Mouse (Mus musculus): ENCODE measurements around the gene Auts2. TPM values are rescaled to one million over a fixed set of nuclear protein-coding genes. Genes with fewer than 3 reads are reported as not detected.
"Not testable (repeated sequence)": the region's sequence is repeated elsewhere in the genome, so short reads cannot be mapped to it uniquely, and the experiment has no call there.

The Auts2 gene
- 4.9 and 5.8 TPM in 2 replicates for polyA plus RNA-seq (2015; fragmentation: Nextera tagmentation; extraction: Ambion mirVana)

DNA sequence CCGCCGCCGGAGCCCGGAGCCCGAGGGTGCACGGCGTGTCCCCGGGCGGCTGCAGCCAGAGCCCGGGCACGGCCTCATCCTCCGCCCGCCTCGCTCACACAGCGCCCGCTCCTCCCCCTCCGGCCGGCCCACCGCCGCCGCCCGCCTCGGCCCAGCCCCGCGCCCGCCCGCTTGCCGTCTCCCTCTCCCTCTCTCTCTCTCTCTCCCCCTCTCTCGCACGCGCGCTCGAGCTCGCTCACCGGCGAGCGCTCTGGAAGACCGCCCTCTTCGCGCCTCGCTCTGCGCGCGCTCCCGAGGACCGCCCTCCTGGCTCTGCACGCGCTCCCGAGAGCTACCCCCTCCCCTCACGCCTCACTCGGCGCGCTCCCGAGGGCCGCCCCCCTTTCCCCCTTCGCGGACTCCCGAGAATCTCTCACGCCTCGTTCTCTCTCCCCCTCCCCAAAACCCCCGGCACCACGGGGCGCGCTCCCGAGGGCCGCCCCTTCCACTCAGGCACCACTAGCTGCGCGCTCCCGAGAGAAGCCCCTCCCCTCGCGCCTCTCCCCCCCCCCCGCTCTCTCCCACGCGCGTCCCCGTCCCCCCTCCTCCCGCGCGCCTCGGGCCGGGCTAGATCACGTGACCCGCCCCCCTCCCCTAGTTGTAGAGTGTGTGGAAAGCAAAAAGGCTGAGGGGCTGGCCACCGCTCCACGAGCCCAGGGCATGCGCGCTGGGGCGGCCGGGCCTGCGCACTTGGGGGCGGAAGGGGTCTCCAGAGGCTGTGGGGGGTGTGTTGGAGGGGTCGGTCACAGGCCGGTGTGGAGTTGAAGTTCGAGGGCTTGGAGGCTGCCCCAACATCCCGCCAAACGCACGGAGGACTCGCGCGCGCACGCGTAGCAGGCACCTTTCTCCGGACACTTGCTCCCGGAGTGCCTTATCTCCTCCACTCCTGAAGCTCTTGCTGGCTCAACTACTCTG, at the start of gene Auts2:
Auts2 (minus strand) TSS at position 227 of the 954 bp plus-strand sequence.
- Histone ChIP-seq H3K9me3 (ENCODE audit: control insufficient read depth) (no peaks in the 10 kb centered on the region), H3K36me3 (ENCODE audit: control insufficient read depth, insufficient read depth) (no peaks in the 10 kb centered on the region), H3K4me1 (replicated peaks; ENCODE audit: control insufficient read depth, insufficient read depth, low read length) (no peaks in the 10 kb centered on the region), H3K4me3 (ENCODE audit: low read depth, low read length) (peak within 1 kb of the TSS; percentile 70), H3K4me2 (replicated peaks; ENCODE audit: low read depth) (peak within 1 kb of the TSS; percentile 98), H3K27ac (ENCODE audit: low read depth, low read length) (0 out of 2 replicates have a peak within 1 kb of the TSS, but pooled peaks have one; percentile 4), H3K9ac (ENCODE audit: low read depth, low read length) (peak within 1 kb of the TSS; percentile 66), H3K27me3 (replicated peaks; ENCODE audit: control insufficient read depth, insufficient read depth, low read length) (no peaks in the 10 kb centered on the region)
- ATAC-seq, result peak; percentile 87
- no peak for TF ChIP-seq CTCF (IDR thresholded peaks at IDR 0.05; ENCODE audit: low read depth)
- under 1% methylated on average over 88 of the region's 105 CpGs for WGBS

DNA sequence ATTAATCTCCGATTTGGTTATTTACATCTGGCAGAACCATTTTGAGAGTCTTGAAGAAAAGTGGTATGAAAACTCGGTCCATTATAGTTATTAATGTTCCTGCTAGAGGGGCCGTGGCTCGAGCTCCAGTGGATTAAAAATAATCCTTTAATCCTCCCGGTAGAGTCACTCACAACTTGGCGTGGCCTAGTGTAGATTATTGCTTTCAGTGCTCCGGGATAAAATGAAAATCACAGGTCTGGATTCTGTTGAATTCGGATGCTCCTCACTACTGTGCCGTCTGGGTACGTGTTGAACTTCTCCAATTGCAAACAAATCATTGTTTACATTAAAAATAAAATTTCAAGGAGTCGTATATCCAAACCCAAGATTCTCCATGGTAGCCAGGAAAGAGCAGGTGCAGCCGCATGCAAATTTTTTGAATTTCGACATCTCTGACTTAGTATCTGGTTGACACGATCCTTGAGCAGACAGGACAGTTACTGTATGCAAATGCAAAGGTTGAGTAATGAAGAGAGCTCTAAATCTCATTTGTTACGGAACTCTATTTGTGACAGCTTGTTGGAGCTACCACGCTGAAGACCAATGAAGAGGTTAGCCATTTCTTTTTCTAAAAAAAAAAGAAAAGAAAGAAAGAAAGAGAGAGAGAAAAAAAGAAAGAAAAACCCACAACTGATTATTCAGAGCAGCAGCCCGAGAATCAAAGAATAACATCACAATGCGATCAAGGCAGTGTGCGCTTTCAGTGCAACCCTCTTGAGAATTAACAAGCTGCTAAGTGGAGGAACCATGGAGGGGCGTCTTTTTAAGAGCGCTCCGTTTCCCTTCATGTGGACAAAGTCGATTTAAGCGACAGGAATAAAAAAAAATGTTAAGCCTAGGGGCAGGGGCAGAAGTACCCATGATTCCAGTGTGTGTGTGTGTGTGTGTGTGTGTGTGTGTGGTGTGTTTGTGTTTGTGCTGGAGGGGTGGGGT, 48.9 kb upstream of the Auts2 start:
- WGBS, result 78% methylated on average over 24 of the region's 24 CpGs
- TF ChIP-seq CTCF (IDR thresholded peaks at IDR 0.05; ENCODE audit: low read depth), result no peak
- no peak overlapping the region for H3K9ac ChIP-seq (ENCODE audit: low read depth, low read length)
- H3K4me1 ChIP-seq (replicated peaks; ENCODE audit: control insufficient read depth, insufficient read depth, low read length), result no peaks in the 10 kb centered on the region
- no peak overlapping the region for H3K4me2 ChIP-seq (replicated peaks; ENCODE audit: low read depth)
- H3K27me3 ChIP-seq (replicated peaks; ENCODE audit: control insufficient read depth, insufficient read depth, low read length), result no peaks in the 10 kb centered on the region
- no peak overlapping the region for H3K4me3 ChIP-seq (ENCODE audit: low read depth, low read length)
- no peaks in the 10 kb centered on the region for H3K9me3 ChIP-seq (ENCODE audit: control insufficient read depth)
- H3K27ac ChIP-seq (ENCODE audit: low read depth, low read length), result no peak overlapping the region
- H3K36me3 ChIP-seq (ENCODE audit: control insufficient read depth, insufficient read depth), result no peaks in the 10 kb centered on the region
- ATAC-seq, result no peak

DNA sequence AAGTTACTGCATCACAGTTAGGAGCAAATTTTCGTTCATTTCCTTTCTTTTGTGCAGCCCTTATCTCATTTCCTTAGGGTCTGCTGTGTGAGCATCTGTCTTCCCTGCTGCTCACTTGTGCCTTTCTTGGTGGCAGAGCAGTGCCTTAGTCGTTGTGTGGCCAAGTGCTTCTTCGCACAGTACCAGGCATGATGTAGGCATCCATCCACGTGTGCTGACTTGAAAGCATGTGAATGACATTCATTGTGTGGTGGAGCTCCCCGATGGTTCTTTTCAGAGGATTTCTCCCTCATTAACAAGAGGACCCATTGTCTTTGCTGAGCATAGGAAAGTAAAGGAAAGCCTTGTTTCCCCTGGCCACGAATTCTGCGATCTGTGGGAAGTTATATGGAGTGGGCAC, 36.6 kb upstream of the Auts2 start:
- H3K4me3 ChIP-seq (ENCODE audit: low read depth, low read length), result no peak overlapping the region
- no peak for ATAC-seq
- no peak overlapping the region for H3K9ac ChIP-seq (ENCODE audit: low read depth, low read length)
- WGBS, result 68% methylated on average over 7 of the region's 7 CpGs
- no peak overlapping the region for H3K27ac ChIP-seq (ENCODE audit: low read depth, low read length)
- TF ChIP-seq CTCF (IDR thresholded peaks at IDR 0.05; ENCODE audit: low read depth), result no peak
- no peak overlapping the region for H3K4me2 ChIP-seq (replicated peaks; ENCODE audit: low read depth)
- no peaks in the 10 kb centered on the region for H3K27me3 ChIP-seq (replicated peaks; ENCODE audit: control insufficient read depth, insufficient read depth, low read length)
- no peaks in the 10 kb centered on the region for H3K36me3 ChIP-seq (ENCODE audit: control insufficient read depth, insufficient read depth)
- H3K9me3 ChIP-seq (ENCODE audit: control insufficient read depth), result no peaks in the 10 kb centered on the region
- H3K4me1 ChIP-seq (replicated peaks; ENCODE audit: control insufficient read depth, insufficient read depth, low read length), result no peaks in the 10 kb centered on the region

DNA sequence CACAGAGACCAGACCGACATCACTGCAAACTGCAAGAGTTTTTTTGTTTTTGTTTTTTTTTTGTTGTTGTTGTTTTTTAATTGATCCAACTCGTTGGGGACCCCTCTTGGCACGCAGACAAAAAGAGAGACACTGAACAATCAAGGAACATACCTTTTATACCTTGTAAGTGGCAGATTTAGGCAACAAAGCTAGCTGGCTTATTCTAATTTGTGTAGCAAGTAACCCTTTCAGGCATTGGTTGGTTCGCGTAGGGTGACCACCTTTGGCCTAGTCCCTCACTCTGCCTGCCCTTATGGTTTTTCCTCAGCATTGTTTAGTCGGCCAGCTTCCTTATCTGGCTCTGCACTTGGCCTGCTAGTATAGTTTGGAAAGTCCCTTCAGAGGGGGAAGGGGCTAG, 17.6 kb upstream of the Auts2 start:
- H3K4me1 ChIP-seq (replicated peaks; ENCODE audit: control insufficient read depth, insufficient read depth, low read length); H3K4me3 ChIP-seq (ENCODE audit: low read depth, low read length); ATAC-seq; H3K36me3 ChIP-seq (ENCODE audit: control insufficient read depth, insufficient read depth); H3K9ac ChIP-seq (ENCODE audit: low read depth, low read length); H3K9me3 ChIP-seq (ENCODE audit: control insufficient read depth); H3K27ac ChIP-seq (ENCODE audit: low read depth, low read length); H3K4me2 ChIP-seq (replicated peaks; ENCODE audit: low read depth); H3K27me3 ChIP-seq (replicated peaks; ENCODE audit: control insufficient read depth, insufficient read depth, low read length): not testable (repeated sequence)
- 76% methylated on average over 6 of the region's 6 CpGs for WGBS

DNA sequence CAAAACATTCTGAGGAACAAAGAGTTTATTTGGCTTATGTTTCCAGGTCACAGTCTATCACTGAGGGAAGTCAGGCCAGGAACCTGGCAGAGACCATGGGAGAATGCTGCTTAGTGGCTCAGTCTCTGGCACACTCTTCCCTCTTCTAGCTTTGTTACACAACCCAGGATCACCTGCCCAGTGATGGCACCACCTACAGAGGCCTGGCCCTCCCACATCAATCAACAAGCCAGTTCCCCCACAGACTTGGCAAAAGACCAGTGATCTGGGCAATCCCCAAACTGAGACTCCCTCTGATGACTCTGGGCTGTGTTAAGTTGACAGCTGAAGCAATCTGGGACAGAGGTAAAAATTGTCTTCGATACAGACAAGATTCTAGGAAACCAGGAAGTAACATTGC, 2.6 kb upstream of the Auts2 start:
- WGBS, result 57% methylated on average over 1 of the region's 1 CpGs
- H3K4me1 ChIP-seq (replicated peaks; ENCODE audit: control insufficient read depth, insufficient read depth, low read length), result no peaks in the 10 kb centered on the region
- no peak overlapping the region for H3K4me3 ChIP-seq (ENCODE audit: low read depth, low read length)
- no peaks in the 10 kb centered on the region for H3K36me3 ChIP-seq (ENCODE audit: control insufficient read depth, insufficient read depth)
- no peaks in the 10 kb centered on the region for H3K9me3 ChIP-seq (ENCODE audit: control insufficient read depth)
- H3K27me3 ChIP-seq (replicated peaks; ENCODE audit: control insufficient read depth, insufficient read depth, low read length), result no peaks in the 10 kb centered on the region
- H3K27ac ChIP-seq (ENCODE audit: low read depth, low read length), result no peak overlapping the region
- TF ChIP-seq CTCF (IDR thresholded peaks at IDR 0.05; ENCODE audit: low read depth), result no peak
- H3K9ac ChIP-seq (ENCODE audit: low read depth, low read length), result no peak overlapping the region
- ATAC-seq, result no peak
- no peak overlapping the region for H3K4me2 ChIP-seq (replicated peaks; ENCODE audit: low read depth)
